Mouse (Mus musculus) effector memory CD4-positive, alpha-beta T cell, adult 5 months (primary cell): ENCODE results near the gene Vmn2r62. TPM values are rescaled to one million over a fixed set of nuclear protein-coding genes. Genes with fewer than 3 reads are reported as not detected.

Source experiments
- polyA plus RNA-seq: library from polyadenylated mRNA; unstranded; fragments of 100-300 nt; shearing (Covaris generic); gene quantifications from one replicate; pipeline ENCODE4 v1.2.1, GENCODE M21; 2017

Vmn2r62 gene
- polyA plus RNA-seq: not detected

GRCm38 (mm10) chr7:42793425-42793824 lies at the start of gene Vmn2r62:
Vmn2r62 (minus strand) TSS chr7:42793525.

GRCm38 (mm10) chr7:42726917-42727316 lies 66.4 kb downstream of the Vmn2r62 start, which contains the start of gene Gm17067:
Gm17067 (minus strand) TSS chr7:42727017.

Other genes with a start within 250 kb of the Vmn2r62 start
- not detected for gene Gm21028, start 214.9 kb downstream of the Vmn2r62 start, polyA plus RNA-seq
- gene Zfp977, start 201.0 kb downstream of the Vmn2r62 start, polyA plus RNA-seq: not detected
- gene Zfp976, start 150.9 kb downstream of the Vmn2r62 start, polyA plus RNA-seq: 0.56 TPM
- gene Zfp975, start 100.8 kb downstream of the Vmn2r62 start, polyA plus RNA-seq: 1.7 TPM
- gene Gm17067, start 66.5 kb downstream of the Vmn2r62 start, polyA plus RNA-seq: 0.11 TPM
- not detected for gene Gm2381, start 73.7 kb upstream of the Vmn2r62 start, polyA plus RNA-seq
- gene Vmn2r63, start 140.3 kb upstream of the Vmn2r62 start, polyA plus RNA-seq: not detected
- gene Gm9268, start 225.2 kb upstream of the Vmn2r62 start, polyA plus RNA-seq: not detected